Mouse (Mus musculus): ENCODE data around the gene Lbp. TPM values are rescaled to one million over a fixed set of nuclear protein-coding genes. Genes with fewer than 3 reads are reported as not detected.

Gene Lbp
- total RNA-seq, 1 experiment from 2014 or later = 12.4 TPM

- no peak for DNase-seq
Observed at GRCm38 (mm10) chr2:158364175-158364574, 57.9 kb downstream of the Lbp start.

- DNase-seq = no peak
Observed at GRCm38 (mm10) chr2:158365099-158365850, 59.0 kb downstream of the Lbp start.

DNA sequence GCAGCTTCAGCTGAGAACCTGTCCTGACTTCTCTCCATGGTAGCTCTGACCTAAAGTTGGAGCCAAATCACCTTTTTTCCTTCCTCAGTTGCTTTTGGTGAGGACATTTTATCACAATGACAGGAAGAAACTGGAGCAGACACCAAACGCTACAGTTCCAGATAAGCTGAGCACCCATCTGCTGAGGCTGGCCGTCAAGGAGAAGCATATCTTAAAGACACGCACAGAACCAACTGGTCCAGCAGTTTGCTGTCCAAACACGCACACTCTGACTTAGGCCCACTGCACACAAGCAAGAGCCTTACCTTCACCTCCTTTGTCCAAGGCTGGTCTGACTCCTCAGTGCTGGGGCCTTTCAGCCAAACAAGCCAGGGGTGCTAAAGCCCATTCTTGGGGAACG, 61.4 kb downstream of the Lbp start:
- DNase-seq = no peak

- DNase-seq = no peak
Observed at GRCm38 (mm10) chr2:158368313-158368712, 62.0 kb downstream of the Lbp start.

GRCm38 (mm10) chr2:158369474-158370172, 63.3 kb downstream of the Lbp start:
- DNase-seq = no peak

GRCm38 (mm10) chr2:158370173-158370550, 63.9 kb downstream of the Lbp start:
- DNase-seq = no peak

GRCm38 (mm10) chr2:158373061-158373460, 66.8 kb downstream of the Lbp start:
- no peak for DNase-seq

DNA sequence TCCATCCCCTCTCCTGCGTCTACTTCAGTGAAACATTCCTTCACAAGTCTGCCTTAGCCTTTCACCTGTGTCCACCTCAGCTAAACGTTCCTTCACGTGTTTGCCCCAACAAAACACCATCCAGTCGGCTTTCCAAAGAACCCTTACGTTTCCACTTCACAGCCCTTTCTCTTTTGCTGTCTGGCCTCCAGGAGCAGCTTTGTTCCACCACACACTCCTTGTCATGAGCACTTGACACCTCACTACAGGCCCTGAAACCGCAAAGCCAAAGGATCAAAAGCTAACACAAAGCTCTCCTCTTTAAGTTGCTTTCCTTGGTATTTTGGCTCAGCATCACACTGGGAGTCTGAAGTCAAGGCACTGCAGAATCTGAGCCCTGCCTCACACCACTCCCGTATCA, 67.2 kb downstream of the Lbp start:
- DNase-seq = no peak

DNA sequence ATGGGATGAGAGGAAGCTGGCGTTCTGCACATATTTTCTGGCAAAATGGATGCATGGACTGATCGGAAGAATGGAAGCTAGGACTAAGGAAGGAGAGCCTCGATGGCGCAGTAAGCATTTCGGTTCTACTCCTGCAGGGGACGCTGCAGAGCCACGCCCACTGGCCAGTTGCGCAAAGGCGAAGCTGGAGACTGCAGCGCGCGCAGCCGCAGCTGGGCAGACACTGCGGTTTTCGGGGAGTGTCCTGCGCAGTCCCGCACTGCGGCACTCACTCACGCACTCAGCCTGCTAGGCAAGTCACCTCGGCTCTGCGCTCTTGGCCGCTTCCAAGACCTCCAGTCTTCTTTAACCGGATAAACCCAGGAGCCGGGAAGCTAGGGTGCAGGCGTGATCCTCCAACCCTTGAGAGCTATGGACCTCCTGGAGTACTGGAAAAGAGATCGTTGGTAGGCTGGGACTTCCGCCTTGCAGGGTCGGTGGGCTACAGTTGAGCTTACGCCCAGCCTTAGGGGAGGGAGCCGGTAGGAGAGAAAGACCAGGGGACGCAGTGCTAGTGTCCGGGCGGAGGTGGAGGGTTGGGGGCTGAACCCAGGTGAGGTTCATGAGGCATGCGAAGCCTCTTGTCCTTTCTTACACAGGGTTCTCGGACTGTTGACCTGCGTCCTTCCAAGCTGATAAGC, 69.3 kb downstream of the Lbp start, which contains the start of gene Snhg11:
Gene Snhg11, plus strand, starts transcription at position 196 of the 680 bp plus-strand sequence.
- peak; percentile 48 for DNase-seq

DNA sequence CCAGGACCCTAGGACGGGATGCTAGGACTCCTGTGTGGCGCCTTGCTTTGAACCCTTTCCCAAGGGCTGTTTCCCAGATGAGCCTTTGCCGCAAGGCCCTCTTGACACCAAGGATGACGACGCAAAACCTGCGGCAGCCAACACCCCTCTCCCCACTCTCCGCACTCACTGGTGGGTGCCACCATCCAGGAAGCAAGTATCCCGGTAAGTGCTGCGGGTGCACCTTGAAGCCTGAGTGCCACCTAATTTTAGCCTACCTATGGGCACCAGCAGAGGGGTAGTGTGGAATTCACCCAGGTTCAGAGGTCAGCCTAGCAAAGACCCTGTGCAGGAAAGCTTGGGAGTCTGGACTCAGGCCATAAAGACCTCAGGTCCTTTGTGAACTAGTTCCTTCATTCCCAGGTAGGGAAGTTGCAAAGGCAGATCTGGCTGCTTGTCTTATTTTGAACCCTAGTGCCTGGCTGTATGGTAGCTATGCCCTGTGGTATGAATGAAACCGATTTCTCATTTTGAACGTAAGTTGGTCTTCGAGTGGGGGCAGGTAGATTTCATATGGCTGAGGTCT, 69.9 kb downstream of the Lbp start:
- DNase-seq = no peak

DNA sequence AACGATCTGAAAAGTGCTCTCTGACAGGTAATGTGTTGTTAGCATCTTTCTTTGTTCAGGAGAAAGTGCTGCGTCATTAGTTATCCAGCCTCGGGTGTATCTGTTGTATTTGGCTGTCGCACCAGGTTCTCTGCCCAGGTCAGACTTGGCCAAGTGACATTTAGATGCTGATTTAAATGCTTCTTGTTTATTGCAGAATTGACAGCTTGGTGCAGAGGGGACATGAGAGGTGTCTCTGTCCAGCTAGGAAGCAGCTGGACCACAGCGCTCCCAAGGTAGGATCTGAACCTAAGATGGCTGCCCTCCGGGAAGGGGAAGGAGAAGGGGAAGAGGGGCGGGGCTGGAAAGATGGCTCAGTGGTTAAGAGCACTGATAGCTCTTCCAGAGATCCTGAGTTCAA, 70.5 kb downstream of the Lbp start:
- no peak for DNase-seq

- no peak for DNase-seq
Observed at GRCm38 (mm10) chr2:158377811-158378210, 71.5 kb downstream of the Lbp start.

- DNase-seq = peak; percentile 29
Observed at GRCm38 (mm10) chr2:158379354-158380078, 73.2 kb downstream of the Lbp start.

Other genes with a start within 250 kb of the Lbp start
- gene Tgm2, start 160.1 kb upstream of the Lbp start, total RNA-seq (2021) = 33.4 and 33.5 TPM in 2 replicates
- gene D630003M21Rik, start 77.3 kb upstream of the Lbp start, total RNA-seq (2021) = 1.3 and 2.4 TPM in 2 replicates
- not detected in 2 replicates for gene Bpi, start 48.4 kb upstream of the Lbp start, total RNA-seq (2021)
- 5.3 and 8.6 TPM in 2 replicates for gene Snhg11, start 69.1 kb downstream of the Lbp start, total RNA-seq (2021)
- gene Ralgapb, start 103.4 kb downstream of the Lbp start, total RNA-seq (2021) = 68.9 and 72.1 TPM in 2 replicates
- gene Adig, start 196.1 kb downstream of the Lbp start, total RNA-seq (2021) = 43.7 and 44.2 TPM in 2 replicates
- not detected in 2 replicates for gene Arhgap40, start 206.3 kb downstream of the Lbp start, total RNA-seq (2021)